Mouse (Mus musculus) c-Kit-positive CD71-negative TER-119-negative erythroid progenitor cells, embryonic 14.5 days (primary cell): ENCODE data around the gene Nit1.
A peak's percentile ranks its signal among the peaks of the same experiment; 100 is the strongest.

ENCODE experiments used
- DNase-seq: peaks from one replicate; pipeline ENCODE4 v3.0.0-alpha.2; 2013; ENCODE audit warnings: low read depth

Gene Nit1

DNA sequence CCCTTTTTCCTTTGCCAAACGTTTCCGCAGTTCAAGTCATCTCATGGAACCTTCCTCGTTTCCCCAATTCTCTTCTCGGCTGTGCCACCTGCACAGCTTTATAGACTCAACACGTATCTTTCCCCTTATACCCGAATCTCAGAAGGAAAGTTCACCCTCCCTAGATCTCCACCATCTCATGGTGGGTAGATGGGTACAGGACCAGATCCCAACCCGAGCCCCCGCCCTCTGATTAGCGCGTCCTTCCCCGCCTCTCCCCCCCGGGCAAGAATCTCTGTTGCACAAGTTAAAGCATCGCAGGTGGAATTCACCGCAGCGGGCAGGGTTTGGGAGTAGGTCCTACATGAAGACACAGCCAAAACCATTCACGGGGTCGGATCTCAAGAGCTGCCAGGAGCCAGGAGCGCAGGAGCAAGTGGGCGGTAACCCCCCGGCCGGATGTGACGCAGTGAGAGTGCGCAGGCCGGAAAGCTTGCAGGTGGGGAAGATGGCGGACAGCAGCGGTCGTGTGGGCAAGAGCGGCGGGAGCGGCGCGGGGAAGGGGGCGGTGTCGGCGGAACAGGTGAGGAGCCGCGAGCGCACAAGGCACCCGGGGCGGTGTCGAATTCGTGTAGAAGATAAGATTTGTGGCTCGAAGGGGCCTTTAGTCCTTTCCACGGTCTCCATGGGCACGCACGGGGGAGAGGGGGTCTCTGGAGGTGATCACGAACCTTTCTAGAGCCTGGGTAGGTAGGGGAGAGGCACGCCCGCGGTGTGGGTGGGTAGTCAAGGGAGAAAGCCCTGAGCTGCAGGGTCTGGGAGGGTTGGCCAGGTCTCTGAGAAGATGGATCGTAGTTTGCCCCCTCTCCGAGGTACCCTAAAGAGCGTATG lies at the start of gene Nit1, which contains the start of gene Pfdn2:
Nit1 (minus strand) TSS at position 422 of the 870 bp plus-strand sequence.
Pfdn2 (plus strand) TSS at position 446 of the 870 bp plus-strand sequence.
- DNase-seq: peak; percentile 78

DNA sequence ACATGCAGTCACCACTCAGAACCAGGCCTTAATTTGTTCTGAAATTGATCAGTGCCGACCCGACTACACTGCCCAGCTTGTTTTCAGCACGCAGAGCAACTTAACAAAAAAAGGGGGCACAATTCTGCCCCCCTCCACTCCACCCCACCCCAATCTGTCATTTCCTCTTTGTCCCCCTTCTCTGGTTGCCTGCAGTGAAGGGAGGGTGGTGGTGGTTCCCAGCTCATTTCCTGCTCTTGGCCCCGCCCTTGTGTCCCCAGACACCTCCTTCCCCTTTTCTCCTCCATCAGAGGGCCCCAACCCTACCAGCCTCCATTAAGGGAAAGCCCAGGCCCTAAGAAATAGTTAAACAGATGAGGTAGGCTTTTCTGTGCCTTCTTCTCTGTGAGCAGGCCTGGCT lies 44.7 kb upstream of the Nit1 start:
- DNase-seq: no peak

- DNase-seq: no peak
Observed at GRCm38 (mm10) chr1:171388376-171389102, 43.1 kb upstream of the Nit1 start, which contains the start of gene Arhgap30. Gene Arhgap30 (plus strand): TSS chr1:171388954.

- no peak for DNase-seq
Observed at GRCm38 (mm10) chr1:171387099-171387498, 41.7 kb upstream of the Nit1 start.

- DNase-seq: no peak
Observed at GRCm38 (mm10) chr1:171385171-171385570, 39.7 kb upstream of the Nit1 start.

DNA sequence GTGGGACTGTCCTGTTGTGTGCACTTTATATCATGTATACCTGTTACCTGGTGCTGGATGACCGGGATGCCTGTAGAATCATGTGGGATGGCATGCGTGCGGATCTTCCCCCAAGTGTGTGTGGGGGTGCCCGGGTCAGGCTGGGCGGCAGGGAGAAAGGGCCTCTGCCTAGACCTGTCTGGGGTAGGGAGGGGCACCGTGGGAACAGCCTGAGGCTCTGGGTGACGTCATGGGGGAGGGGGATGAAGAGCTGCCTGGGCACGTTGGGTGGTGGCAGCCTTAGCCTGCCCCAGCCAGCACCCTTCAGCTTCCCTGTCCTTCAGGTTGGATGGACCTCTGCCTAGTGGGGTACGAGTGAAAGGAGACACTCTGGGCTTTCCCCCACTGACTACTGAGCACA lies 38.9 kb upstream of the Nit1 start:
- DNase-seq: no peak

DNA sequence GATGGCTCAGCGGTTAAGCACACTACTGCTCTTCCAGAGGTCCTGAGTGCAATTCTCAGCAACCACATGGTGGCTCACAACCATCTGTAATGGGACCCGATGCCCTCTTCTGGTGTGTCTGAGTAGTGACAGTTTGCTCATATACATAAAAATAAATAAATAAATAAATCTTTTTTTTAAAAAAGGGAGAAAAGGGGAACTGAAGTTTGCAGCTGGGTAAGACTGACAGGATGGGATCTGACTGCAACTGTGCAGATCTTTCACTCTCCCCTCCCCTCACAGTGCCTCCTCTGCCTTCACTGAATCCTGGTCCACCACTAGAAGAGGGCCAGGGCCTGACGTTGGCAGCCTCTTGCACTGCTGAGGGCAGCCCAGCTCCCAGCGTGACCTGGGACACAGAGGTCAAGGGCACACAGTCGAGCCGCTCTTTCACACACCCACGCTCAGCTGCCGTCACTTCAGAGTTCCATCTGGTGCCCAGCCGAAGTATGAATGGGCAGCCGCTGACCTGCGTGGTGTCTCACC lies 36.7 kb upstream of the Nit1 start:
- DNase-seq: no peak

DNA sequence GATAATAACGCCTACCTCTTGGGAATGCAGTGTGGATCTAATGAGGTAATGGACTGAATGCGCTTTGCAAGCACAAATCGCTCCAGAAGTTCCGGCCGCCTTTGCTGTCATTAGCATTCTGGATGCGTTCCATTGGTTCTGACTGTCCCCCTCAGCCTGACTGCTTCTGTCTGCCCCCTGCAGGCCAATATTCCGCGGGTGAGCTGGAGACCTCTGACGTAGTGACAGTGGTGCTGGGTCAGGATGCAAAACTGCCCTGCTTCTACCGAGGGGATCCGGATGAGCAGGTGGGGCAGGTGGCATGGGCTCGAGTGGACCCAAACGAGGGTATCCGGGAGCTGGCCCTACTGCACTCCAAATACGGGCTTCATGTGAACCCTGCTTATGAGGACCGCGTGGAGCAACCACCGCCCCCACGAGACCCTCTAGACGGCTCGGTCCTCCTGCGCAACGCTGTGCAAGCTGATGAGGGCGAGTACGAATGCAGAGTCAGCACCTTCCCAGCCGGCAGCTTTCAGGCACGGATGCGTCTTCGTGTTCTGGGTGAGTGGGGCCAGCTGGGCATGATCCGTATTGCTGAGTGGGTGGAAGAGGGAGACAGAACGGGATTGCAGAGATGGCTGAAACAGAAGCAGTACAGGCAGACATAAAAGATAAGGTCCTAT lies 34.6 kb upstream of the Nit1 start:
- peak; percentile 74 for DNase-seq

DNA sequence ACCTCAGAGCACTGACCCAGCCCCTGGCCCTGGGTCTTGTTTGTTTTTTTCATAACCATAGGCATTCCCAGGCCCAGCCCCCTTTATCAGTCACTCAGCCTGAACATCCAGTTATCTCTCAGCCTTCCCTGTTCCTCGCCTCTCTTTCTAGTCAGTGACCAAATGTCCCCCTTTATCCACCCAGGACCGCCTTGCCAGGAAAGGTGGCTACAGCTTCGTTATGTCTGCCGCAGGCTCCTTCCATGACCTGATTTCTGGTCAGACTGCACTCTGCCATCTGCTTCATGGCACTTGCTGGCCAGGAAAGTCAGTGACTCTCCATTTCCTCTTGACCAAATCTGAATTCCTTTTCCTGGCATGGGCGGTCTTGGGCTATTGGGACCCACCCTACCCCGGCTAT lies 32.9 kb upstream of the Nit1 start:
- DNase-seq: no peak

GRCm38 (mm10) chr1:171375646-171376097 lies 30.2 kb upstream of the Nit1 start:
- DNase-seq: no peak

DNA sequence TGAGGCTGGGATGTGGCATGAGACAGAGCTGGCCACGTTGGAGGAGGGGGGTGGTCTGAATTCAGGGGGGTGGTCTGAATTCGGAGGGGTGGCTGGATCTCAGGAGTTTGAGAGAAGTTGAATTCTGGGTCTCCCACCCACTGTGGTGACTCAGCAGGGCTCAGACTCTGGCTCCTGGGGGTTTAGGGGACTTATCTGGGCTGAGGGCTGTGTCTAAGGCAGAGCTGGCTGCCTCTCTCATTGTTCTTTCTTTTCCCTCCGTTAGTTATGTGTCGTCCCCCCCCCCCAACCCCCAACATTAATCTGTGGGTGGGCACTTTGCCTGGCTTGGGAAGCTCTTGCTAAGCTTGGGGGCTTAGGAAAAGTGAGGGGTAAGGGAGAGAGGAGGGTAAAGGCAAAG lies 28.5 kb upstream of the Nit1 start:
- DNase-seq: no peak

DNA sequence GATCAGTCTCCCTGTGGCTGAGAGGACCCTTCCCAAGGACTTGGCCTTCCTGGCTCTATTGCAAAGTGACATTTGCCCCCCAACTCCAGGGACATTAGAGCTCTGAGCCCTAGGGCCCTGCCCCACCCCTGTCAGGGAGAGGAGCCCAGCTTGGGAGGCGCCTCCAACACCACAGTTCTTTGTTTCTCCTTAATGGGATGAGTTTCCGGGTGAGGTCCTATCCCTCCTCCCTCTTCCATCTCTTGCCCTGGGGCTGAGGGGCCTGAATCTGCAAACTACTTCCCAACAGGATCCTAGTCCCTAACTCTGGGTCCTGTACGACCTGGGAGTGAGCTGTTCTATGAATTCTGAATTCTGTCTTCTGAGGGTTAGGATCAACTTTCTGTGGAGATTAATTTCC lies 27.4 kb upstream of the Nit1 start:
- no peak for DNase-seq

GRCm38 (mm10) chr1:171369845-171370556 lies 24.6 kb upstream of the Nit1 start, which contains the start of gene Nectin4:
Gene Nectin4 (plus strand): TSS chr1:171370099.
- no peak for DNase-seq

GRCm38 (mm10) chr1:171365934-171366333 lies 20.5 kb upstream of the Nit1 start:
- DNase-seq: no peak

- peak; percentile 86 for DNase-seq
Observed at GRCm38 (mm10) chr1:171361106-171362103, 16.0 kb upstream of the Nit1 start.

DNA sequence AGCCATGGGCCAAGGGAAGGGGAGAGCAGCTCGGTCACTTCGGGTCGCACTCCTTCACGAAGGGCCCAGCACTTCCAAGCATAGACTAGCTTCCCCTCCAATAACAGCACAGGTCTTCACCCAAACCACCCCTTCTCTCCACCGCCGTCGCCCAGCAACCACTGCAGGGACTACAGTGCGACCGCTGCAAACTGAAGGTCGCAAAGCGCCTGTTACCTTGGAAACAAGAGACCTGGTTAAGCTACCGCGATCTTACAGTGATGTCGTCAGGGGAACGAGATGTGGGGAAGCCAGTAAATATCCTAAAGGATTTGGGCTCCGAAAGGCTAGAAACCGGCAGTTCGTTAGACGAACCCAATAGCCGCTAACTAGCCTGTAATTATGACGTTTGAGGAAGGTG lies 15.2 kb upstream of the Nit1 start, which contains the start of gene Klhdc9:
Klhdc9 (minus strand) TSS at position 143 of the 400 bp plus-strand sequence.
- peak; percentile 81 for DNase-seq

- DNase-seq: no peak
Observed at GRCm38 (mm10) chr1:171360253-171360652, 14.8 kb upstream of the Nit1 start.

DNA sequence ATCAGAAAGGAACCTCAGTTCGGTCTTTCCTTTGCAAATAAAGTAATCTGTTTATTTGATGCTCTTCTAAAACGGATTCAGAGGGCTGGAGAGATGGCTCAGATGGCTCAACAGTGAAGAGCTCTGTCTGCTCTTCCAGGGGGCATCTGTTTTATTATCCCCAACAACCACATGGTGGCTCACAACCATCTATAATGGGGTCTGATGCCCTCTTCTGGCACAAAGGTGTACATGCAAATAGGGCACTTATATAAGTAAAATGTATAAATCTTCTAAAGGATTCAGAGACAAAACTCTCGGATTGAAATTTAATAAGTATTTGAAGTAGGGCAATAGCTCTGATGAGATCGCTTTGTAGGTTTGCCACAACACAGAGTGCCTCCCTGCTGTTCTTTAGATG lies 13.0 kb upstream of the Nit1 start:
- no peak for DNase-seq

GRCm38 (mm10) chr1:171356814-171357213 lies 11.4 kb upstream of the Nit1 start:
- no peak for DNase-seq

- DNase-seq: no peak
Observed at GRCm38 (mm10) chr1:171355812-171356340, 10.4 kb upstream of the Nit1 start.
